ENCODE assay signal across 8 mouse cellular contexts in the genomic region with DNA sequence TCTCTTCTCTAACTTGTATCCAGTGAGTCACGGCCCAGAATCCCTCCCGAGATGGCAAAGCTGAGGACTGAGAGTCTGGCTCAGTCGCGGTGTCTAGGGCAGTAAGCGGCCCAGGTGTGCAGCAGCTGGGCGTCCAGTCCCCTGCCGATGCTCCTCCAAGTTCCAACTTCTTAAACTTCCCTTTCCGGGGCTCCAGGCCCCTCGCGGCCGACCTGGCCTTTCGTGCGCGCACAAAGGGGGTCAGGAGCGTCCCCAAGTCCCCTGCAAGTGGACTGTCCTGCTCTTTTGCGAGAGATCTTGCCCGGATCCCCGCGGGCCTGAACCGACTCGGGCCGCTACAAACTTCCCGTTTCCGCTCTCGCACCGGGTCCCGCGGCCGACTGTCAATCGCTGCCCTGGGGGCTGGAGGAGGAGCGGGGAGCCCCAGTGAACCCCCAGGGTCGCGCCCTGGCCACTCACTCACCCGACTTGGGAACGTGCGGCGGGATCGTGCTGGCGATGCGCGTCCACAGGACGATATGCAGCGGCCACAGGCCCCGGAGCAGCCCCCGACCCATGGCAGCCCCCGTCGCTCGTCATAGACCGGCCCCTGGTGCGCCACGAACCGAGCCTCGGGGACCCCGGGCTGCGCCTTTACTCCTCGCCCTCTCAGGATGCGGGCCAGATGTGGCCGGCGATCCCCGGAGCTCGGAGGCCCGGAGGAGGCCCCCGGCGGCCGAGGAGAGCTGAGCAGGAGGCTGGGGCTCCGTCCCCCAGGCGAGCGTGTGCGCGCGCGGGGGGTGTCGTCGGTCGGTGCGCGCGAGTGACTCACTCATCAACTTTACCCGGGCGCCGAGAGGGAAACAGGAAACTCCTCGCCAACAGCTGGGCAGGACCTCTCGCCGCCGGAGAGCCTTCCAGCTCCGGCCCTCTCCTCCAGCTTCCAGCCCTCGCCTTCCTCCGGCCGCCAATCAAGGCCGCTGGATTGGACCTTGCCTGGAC. TPM values are rescaled to one million over a fixed set of nuclear protein-coding genes. Genes with fewer than 3 reads are reported as not detected.
DNase-seq lines count a peak whose midpoint lies in the region; ATAC-seq and TF ChIP-seq lines count a peak whose summit lies in the region.

A gene (minus strand): TSS at position 880 of the 981 bp plus-strand sequence.

- no peaks in the 10 kb centered on the region for H3K36me3 ChIP-seq in hindbrain, embryonic 14.5 days (replicated peaks; ENCODE audit: control insufficient read depth, insufficient read depth)
- H3K36me3 ChIP-seq in macrophage (ENCODE audit: inconsistent target): no peaks in the 10 kb centered on the region

- H3K9me3 ChIP-seq in hindbrain, embryonic 14.5 days (ENCODE audit: control insufficient read depth, low read length): no peaks in the 10 kb centered on the region

- H3K4me2 ChIP-seq in hindbrain, embryonic 14.5 days (replicated peaks): peak within 1 kb of the TSS; percentile 95

- DNase-seq in Muller cell, postnatal 12 days (ENCODE audit: inconsistent ontology term): peak; percentile 91
- peak; percentile 19 to 20 for DNase-seq in cerebellum, postnatal 14 days
- peak; percentile 90 for DNase-seq in gastrocnemius, adult 18-20 months (ENCODE audit: low spot score)
- peak; percentile 51 for DNase-seq in hindbrain, embryonic 14.5 days (ENCODE audit: low spot score)
- peak; percentile 60 to 63 for DNase-seq in left cerebral cortex, adult 2 months (ENCODE audit: extremely low spot score in 1 of 2, low spot score in 2 of 2)
- peak; percentile 52 for DNase-seq in right cerebral cortex, adult 18-20 months
- DNase-seq in urinary bladder, adult 2 months (ENCODE audit: low spot score): peak; percentile 82

- no peak; the same call in 1 of the 2 replicates for ATAC-seq in hindbrain, embryonic 14.5 days (ENCODE audit: low FRiP score)

- peak within 1 kb of the TSS; percentile 77 for H3K27ac ChIP-seq in hindbrain, embryonic 14.5 days
- peak within 1 kb of the TSS; percentile 92 for H3K27ac ChIP-seq in left cerebral cortex, adult 2 months
- peak within 1 kb of the TSS; percentile 92 for H3K27ac ChIP-seq in macrophage

- H3K79me2 ChIP-seq in macrophage (ENCODE audit: inconsistent target): peaks cover 49% of the 10 kb centered on the region

- intact Hi-C loops in left cerebral cortex, adult 2 months (cut with DNase I): loop anchor here (5.0 kb wide), 1 partner anchor 87 kb away; no protein-coding TSS in a partner anchor

- peak within 1 kb of the TSS; percentile 62 for H3K4me3 ChIP-seq in hindbrain, embryonic 14.5 days (replicated peaks; ENCODE audit: low read length)
- H3K4me3 ChIP-seq in left cerebral cortex, adult 2 months: peak within 1 kb of the TSS; percentile 73
- H3K4me3 ChIP-seq in macrophage (ENCODE audit: inconsistent target): peak within 1 kb of the TSS; percentile 86

- peaks cover 26% of the 10 kb centered on the region for H3K27me3 ChIP-seq in hindbrain, embryonic 14.5 days (ENCODE audit: control insufficient read depth, insufficient read depth, low read length)

- TF ChIP-seq CTCF in left cerebral cortex, adult 2 months (IDR thresholded peaks at IDR 0.05): peak; percentile 6; the same call in 1 of the 2 replicates

- 0 out of 2 replicates have a peak, but pooled peaks cover 5% of the 10 kb centered on the region for H3K4me1 ChIP-seq in hindbrain, embryonic 14.5 days (replicated peaks; ENCODE audit: control insufficient read depth, insufficient read depth, low read length)

- under 1% methylated on average over 90 of the region's 90 CpGs for WGBS in hindbrain, embryonic 14.5 days
- under 1% methylated on average over 87 of the region's 90 CpGs for WGBS in macrophage (ENCODE audit: missing documents)

- peak within 1 kb of the TSS; percentile 79 for H3K9ac ChIP-seq in hindbrain, embryonic 14.5 days

RNA-seq across cellular contexts. Expression of the gene that starts here (rescaled TPM):
- total RNA-seq in gastrocnemius, adult 18-20 months (2021): 10 to 100 TPM; 14.7 to 20.2 TPM
- polyA plus RNA-seq in hindbrain, embryonic 14.5 days (2014; fragmentation: Nextera tagmentation; extraction: Ambion mirVana): 10.9 and 11.4 TPM in 2 replicates
- total RNA-seq in left cerebral cortex, adult 2 months (2021): 10 to 100 TPM; 10.3 to 12.6 TPM
- 10 to 100 TPM; 15.9 to 41.2 (median 29.0) TPM for total RNA-seq in macrophage (2018; cell fraction: chromatin; rRNA removed)
- total RNA-seq in macrophage (2018; cell fraction: cytosol; rRNA removed): 100 to 1,000 TPM in 14 of 26 experiments, 10 to 100 TPM in 12; 65.6 to 133 (median 103) TPM
- 100 to 1,000 TPM in 6 of 26 experiments, 10 to 100 TPM in 20; 35.9 to 112 (median 82.4) TPM for total RNA-seq in macrophage (2018; cell fraction: nucleus; rRNA removed)
- 69.5 to 93.5 TPM (median 80.3 TPM) in 3 replicates for polyA plus RNA-seq in macrophage (2018)
- polyA plus RNA-seq in urinary bladder, adult 2 months (2012; rRNA removed): 82.9 and 89.8 TPM in 2 replicates

Comparison
In these comparisons a context has a peak if more than half of its experiments do, and no peak if none do; other contexts are left out.
1. DNase-seq: peak in every context shown above with its lines; median percentile 91 in Muller cell, postnatal 12 days; 90 in gastrocnemius, adult 18-20 months; 82 in urinary bladder, adult 2 months; 62 in left cerebral cortex, adult 2 months; 52 in right cerebral cortex, adult 18-20 months; 51 in hindbrain, embryonic 14.5 days; 20 in cerebellum, postnatal 14 days.